Mouse (Mus musculus): ENCODE results near the gene Rhbg. TPM values are rescaled to one million over a fixed set of nuclear protein-coding genes. Genes with fewer than 3 reads are reported as not detected.
A peak's percentile ranks its signal among the peaks of the same experiment; 100 is the strongest.

The Rhbg gene
- polyA plus RNA-seq, 1 experiment from 2014 or later = 16.3 TPM

- Histone ChIP-seq H3K4me3 (ENCODE audit: low read depth, low read length) (no peak overlapping the region), H3K4me2 (no peak overlapping the region), H3K9ac (ENCODE audit: low read depth, low read length) (no peak overlapping the region), H3K27me3 (replicated peaks; ENCODE audit: control insufficient read depth, insufficient read depth, low read length) (peaks cover 100% of the 10 kb centered on the region), H3K36me3 (ENCODE audit: control insufficient read depth, insufficient read depth, low read length) (no peaks in the 10 kb centered on the region), H3K4me1 (replicated peaks; ENCODE audit: control insufficient read depth, insufficient read depth, low read length) (no peaks in the 10 kb centered on the region), H3K9me3 (ENCODE audit: control insufficient read depth, low read length) (no peaks in the 10 kb centered on the region), H3K27ac (ENCODE audit: low read depth, low read length) (no peak overlapping the region)
- ATAC-seq (replicated peaks; ENCODE audit: low FRiP score) (no peak), DNase-seq (ENCODE audit: low spot score) (no peak)
- 5% methylated on average over 8 of the region's 8 CpGs for WGBS
These were observed 48.7 kb downstream of the Rhbg start for GRCm38 (mm10) chr3:88205563-88206491.

GRCm38 (mm10) chr3:88205176-88205562 lies 49.3 kb downstream of the Rhbg start:
- H3K4me1 ChIP-seq (replicated peaks; ENCODE audit: control insufficient read depth, insufficient read depth, low read length) = no peaks in the 10 kb centered on the region
- H3K4me3 ChIP-seq (ENCODE audit: low read depth, low read length) = no peak overlapping the region
- no peak for ATAC-seq (replicated peaks; ENCODE audit: low FRiP score)
- no peaks in the 10 kb centered on the region for H3K36me3 ChIP-seq (ENCODE audit: control insufficient read depth, insufficient read depth, low read length)
- H3K9ac ChIP-seq (ENCODE audit: low read depth, low read length) = no peak overlapping the region
- no peak for DNase-seq (ENCODE audit: low spot score)
- 23% methylated on average over 4 of the region's 4 CpGs for WGBS
- peaks cover 100% of the 10 kb centered on the region for H3K27me3 ChIP-seq (replicated peaks; ENCODE audit: control insufficient read depth, insufficient read depth, low read length)
- no peak overlapping the region for H3K4me2 ChIP-seq
- H3K27ac ChIP-seq (ENCODE audit: low read depth, low read length) = no peak overlapping the region
- no peaks in the 10 kb centered on the region for H3K9me3 ChIP-seq (ENCODE audit: control insufficient read depth, low read length)

DNA sequence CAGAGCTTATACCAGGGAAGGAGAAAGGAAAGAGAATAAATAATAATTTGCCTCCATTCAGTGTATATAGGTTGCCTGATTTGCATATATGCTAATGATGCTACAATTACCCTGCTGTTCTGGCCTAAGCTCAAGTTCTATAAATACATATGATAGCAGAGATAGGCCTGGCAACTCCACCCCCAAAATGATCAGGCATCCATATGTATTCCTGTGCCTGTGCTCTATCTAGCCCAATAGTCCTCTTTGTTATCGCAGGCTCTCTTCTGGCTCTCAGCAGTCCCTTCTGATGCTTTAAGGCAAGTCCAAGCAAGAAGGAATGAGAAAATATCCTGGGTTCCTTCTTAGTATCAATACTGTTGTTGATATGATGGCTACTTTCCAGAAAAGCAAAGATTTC lies 49.8 kb downstream of the Rhbg start:
- Histone ChIP-seq H3K9me3 (ENCODE audit: control insufficient read depth, low read length) (no peaks in the 10 kb centered on the region), H3K27me3 (replicated peaks; ENCODE audit: control insufficient read depth, insufficient read depth, low read length) (peaks cover 100% of the 10 kb centered on the region), H3K4me3 (ENCODE audit: low read depth, low read length) (no peak overlapping the region), H3K9ac (ENCODE audit: low read depth, low read length) (no peak overlapping the region), H3K36me3 (ENCODE audit: control insufficient read depth, insufficient read depth, low read length) (no peaks in the 10 kb centered on the region), H3K4me1 (replicated peaks; ENCODE audit: control insufficient read depth, insufficient read depth, low read length) (no peaks in the 10 kb centered on the region), H3K27ac (ENCODE audit: low read depth, low read length) (no peak overlapping the region), H3K4me2 (no peak overlapping the region)
- no peak for DNase-seq (ENCODE audit: low spot score)
- WGBS = 29% methylated on average over 1 of the region's 1 CpGs
- ATAC-seq (replicated peaks; ENCODE audit: low FRiP score) = no peak

DNA sequence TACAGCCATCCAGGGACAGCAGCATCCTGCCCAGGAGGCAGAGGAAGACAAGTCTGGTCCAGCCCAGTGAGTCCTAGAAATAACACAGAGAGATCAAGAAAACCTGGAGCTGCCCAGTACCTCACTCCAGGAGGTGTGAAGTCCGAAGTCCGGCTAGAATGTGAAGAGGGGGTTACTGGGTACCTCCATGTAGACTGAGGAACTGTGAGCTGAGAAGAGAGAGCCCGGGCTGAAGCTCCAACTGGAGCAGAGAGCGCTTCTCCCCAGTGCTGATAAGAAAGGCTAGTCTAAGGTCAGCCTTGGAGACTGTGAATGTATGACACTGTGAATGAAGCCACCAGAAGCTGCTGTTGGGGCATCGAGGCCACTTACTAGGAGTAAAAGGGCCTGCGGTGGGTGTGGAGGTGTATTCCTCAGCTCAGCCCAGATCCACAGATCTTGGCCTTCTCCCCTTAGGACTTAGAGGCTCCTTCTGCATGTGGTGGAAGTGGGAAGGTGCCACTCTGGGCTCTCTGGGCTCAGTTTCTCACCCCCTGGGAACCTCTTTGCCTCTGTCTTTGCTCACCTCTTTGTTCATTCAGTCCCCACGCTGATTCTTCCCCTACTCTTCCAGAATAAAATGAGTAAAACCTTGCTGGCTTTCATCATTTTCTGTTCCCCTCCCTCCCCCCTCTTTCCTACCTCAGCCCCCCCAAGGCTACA lies 50.4 kb downstream of the Rhbg start:
- H3K4me2 ChIP-seq = no peak overlapping the region
- ATAC-seq (replicated peaks; ENCODE audit: low FRiP score) (no peak), DNase-seq (ENCODE audit: low spot score) (no peak)
- H3K4me1 ChIP-seq (replicated peaks; ENCODE audit: control insufficient read depth, insufficient read depth, low read length) = no peaks in the 10 kb centered on the region
- H3K4me3 ChIP-seq (ENCODE audit: low read depth, low read length) = no peak overlapping the region
- H3K27me3 ChIP-seq (replicated peaks; ENCODE audit: control insufficient read depth, insufficient read depth, low read length) = peaks cover 100% of the 10 kb centered on the region
- H3K9ac ChIP-seq (ENCODE audit: low read depth, low read length) = no peak overlapping the region
- H3K36me3 ChIP-seq (ENCODE audit: control insufficient read depth, insufficient read depth, low read length) = no peaks in the 10 kb centered on the region
- WGBS = 5% methylated on average over 7 of the region's 7 CpGs
- H3K9me3 ChIP-seq (ENCODE audit: control insufficient read depth, low read length) = no peaks in the 10 kb centered on the region
- no peak overlapping the region for H3K27ac ChIP-seq (ENCODE audit: low read depth, low read length)

GRCm38 (mm10) chr3:88203456-88203855 lies 51.1 kb downstream of the Rhbg start:
- peaks cover 100% of the 10 kb centered on the region for H3K27me3 ChIP-seq (replicated peaks; ENCODE audit: control insufficient read depth, insufficient read depth, low read length)
- H3K4me1 ChIP-seq (replicated peaks; ENCODE audit: control insufficient read depth, insufficient read depth, low read length) = no peaks in the 10 kb centered on the region
- H3K27ac ChIP-seq (ENCODE audit: low read depth, low read length) = no peak overlapping the region
- H3K9ac ChIP-seq (ENCODE audit: low read depth, low read length) = no peak overlapping the region
- no peak overlapping the region for H3K4me2 ChIP-seq
- no peak for ATAC-seq (replicated peaks; ENCODE audit: low FRiP score)
- 15% methylated on average over 5 of the region's 5 CpGs for WGBS
- no peaks in the 10 kb centered on the region for H3K9me3 ChIP-seq (ENCODE audit: control insufficient read depth, low read length)
- DNase-seq (ENCODE audit: low spot score) = no peak
- H3K36me3 ChIP-seq (ENCODE audit: control insufficient read depth, insufficient read depth, low read length) = no peaks in the 10 kb centered on the region
- H3K4me3 ChIP-seq (ENCODE audit: low read depth, low read length) = no peak overlapping the region

GRCm38 (mm10) chr3:88202986-88203385 lies 51.5 kb downstream of the Rhbg start:
- no peak for DNase-seq (ENCODE audit: low spot score)
- Histone ChIP-seq H3K9me3 (ENCODE audit: control insufficient read depth, low read length) (no peaks in the 10 kb centered on the region), H3K4me1 (replicated peaks; ENCODE audit: control insufficient read depth, insufficient read depth, low read length) (no peaks in the 10 kb centered on the region), H3K9ac (ENCODE audit: low read depth, low read length) (no peak overlapping the region), H3K36me3 (ENCODE audit: control insufficient read depth, insufficient read depth, low read length) (no peaks in the 10 kb centered on the region), H3K4me2 (no peak overlapping the region), H3K27ac (ENCODE audit: low read depth, low read length) (no peak overlapping the region), H3K4me3 (ENCODE audit: low read depth, low read length) (no peak overlapping the region), H3K27me3 (replicated peaks; ENCODE audit: control insufficient read depth, insufficient read depth, low read length) (peaks cover 100% of the 10 kb centered on the region)
- no peak for ATAC-seq (replicated peaks; ENCODE audit: low FRiP score)
- 7% methylated on average over 6 of the region's 6 CpGs for WGBS

GRCm38 (mm10) chr3:88201640-88202039 lies 52.9 kb downstream of the Rhbg start:
- Histone ChIP-seq H3K27ac (ENCODE audit: low read depth, low read length) (no peak overlapping the region), H3K9me3 (ENCODE audit: control insufficient read depth, low read length) (no peaks in the 10 kb centered on the region), H3K4me1 (replicated peaks; ENCODE audit: control insufficient read depth, insufficient read depth, low read length) (no peaks in the 10 kb centered on the region), H3K9ac (ENCODE audit: low read depth, low read length) (no peak overlapping the region), H3K4me3 (ENCODE audit: low read depth, low read length) (no peak overlapping the region), H3K4me2 (no peak overlapping the region), H3K27me3 (replicated peaks; ENCODE audit: control insufficient read depth, insufficient read depth, low read length) (peaks cover 100% of the 10 kb centered on the region), H3K36me3 (ENCODE audit: control insufficient read depth, insufficient read depth, low read length) (no peaks in the 10 kb centered on the region)
- DNase-seq (ENCODE audit: low spot score) (no peak), ATAC-seq (replicated peaks; ENCODE audit: low FRiP score) (no peak)
- WGBS = 26% methylated on average over 5 of the region's 5 CpGs

DNA sequence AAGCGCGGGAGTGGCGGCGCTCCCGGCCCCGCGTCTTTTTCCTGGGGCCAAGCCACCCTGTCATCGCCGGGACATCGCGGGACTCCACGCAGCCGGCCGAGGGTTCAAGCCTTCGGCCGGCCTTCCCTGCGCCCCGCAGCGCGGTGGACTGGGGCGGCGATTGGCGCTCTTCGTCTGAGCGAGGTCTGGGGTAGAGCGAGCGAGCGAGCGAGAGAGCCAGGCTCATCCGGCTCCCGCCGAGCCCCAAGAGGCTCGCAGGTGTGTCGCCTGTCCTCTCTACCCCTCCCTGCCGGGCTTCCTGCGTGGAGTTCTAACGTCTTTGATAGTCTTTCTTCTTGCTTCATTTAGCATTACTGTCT lies 53.6 kb downstream of the Rhbg start:
- 2% methylated on average over 37 of the region's 37 CpGs for WGBS
- Histone ChIP-seq H3K4me3 (ENCODE audit: low read depth, low read length) (peak overlapping the region; percentile 25; the same call in 1 of the 2 replicates), H3K27me3 (replicated peaks; ENCODE audit: control insufficient read depth, insufficient read depth, low read length) (peaks cover 99% of the 10 kb centered on the region), H3K9ac (ENCODE audit: low read depth, low read length) (no peak overlapping the region), H3K9me3 (ENCODE audit: control insufficient read depth, low read length) (no peaks in the 10 kb centered on the region), H3K36me3 (ENCODE audit: control insufficient read depth, insufficient read depth, low read length) (no peaks in the 10 kb centered on the region), H3K27ac (ENCODE audit: low read depth, low read length) (no peak overlapping the region), H3K4me1 (replicated peaks; ENCODE audit: control insufficient read depth, insufficient read depth, low read length) (no peaks in the 10 kb centered on the region), H3K4me2 (peak overlapping the region; percentile 44)
- DNase-seq (ENCODE audit: low spot score) (no peak), ATAC-seq (replicated peaks; ENCODE audit: low FRiP score) (no peak)
